ENCODE assay signal across 9 mouse cellular contexts in genomic region chr10:88502919-88503318, GRCm38 (mm10). TPM values are rescaled to one million over a fixed set of nuclear protein-coding genes. Genes with fewer than 3 reads are reported as not detected.
DNase-seq lines count a peak whose midpoint lies in the region; ATAC-seq and TF ChIP-seq lines count a peak whose summit lies in the region.
"Had no signal": no experiment of that assay in that cellular context is flagged by ENCODE, and none has a peak within 500 bp of the region (broad histone marks: within the 10 kb centered on the region; RNA-seq: fewer than 3 reads in every experiment).

No protein-coding gene starts in this region.

- H3K4me1 ChIP-seq in heart, embryonic 13.5 days = peaks cover 35% of the 10 kb centered on the region
- peaks cover 4% of the 10 kb centered on the region for H3K4me1 ChIP-seq in ES-Bruce4 (ENCODE audit: control insufficient read depth, insufficient read depth, low read length)
- H3K4me1 ChIP-seq in forebrain, postnatal 0 days (ENCODE audit: insufficient read depth) = peaks cover 4% of the 10 kb centered on the region; the same call in 1 of the 2 replicates

- no peaks in the 10 kb centered on the region for H3K9me3 ChIP-seq in heart, embryonic 13.5 days
- no peaks in the 10 kb centered on the region for H3K9me3 ChIP-seq in ES-Bruce4 (replicated peaks; ENCODE audit: control insufficient read depth, insufficient read depth, low read length, poor library complexity, severe bottlenecking)
- H3K9me3 ChIP-seq in forebrain, postnatal 0 days (ENCODE audit: low read length) = no peaks in the 10 kb centered on the region

- no peak for TF ChIP-seq EP300 in ES-Bruce4 (IDR thresholded peaks at IDR 0.05; ENCODE audit: insufficient read depth, low read depth, low read length)

- H3K27me3 ChIP-seq in heart, embryonic 13.5 days (replicated peaks) = no peaks in the 10 kb centered on the region
- H3K27me3 ChIP-seq in ES-Bruce4 (ENCODE audit: control insufficient read depth, insufficient read depth, low read length, poor library complexity, severe bottlenecking) = no peaks in the 10 kb centered on the region
- no peaks in the 10 kb centered on the region for H3K27me3 ChIP-seq in forebrain, postnatal 0 days (ENCODE audit: insufficient read depth, low read length)
- H3K27me3 ChIP-seq: Patski had no signal

- peak overlapping the region; percentile 85 for H3K4me3 ChIP-seq in heart, embryonic 13.5 days
- peak overlapping the region; percentile 93 for H3K4me3 ChIP-seq in ES-Bruce4 (ENCODE audit: low read depth, low read length)
- H3K4me3 ChIP-seq in forebrain, postnatal 0 days (ENCODE audit: low read depth, low read length) = peak overlapping the region; percentile 82

- peak overlapping the region; percentile 91 for H3K4me2 ChIP-seq in heart, embryonic 13.5 days
- peak overlapping the region; percentile 73 for H3K4me2 ChIP-seq in forebrain, postnatal 0 days (ENCODE audit: low read depth)

- no peak for TF ChIP-seq CTCF in ES-Bruce4 (IDR thresholded peaks at IDR 0.05; ENCODE audit: low read depth, low read length)
- TF ChIP-seq CTCF in forebrain, postnatal 0 days (IDR thresholded peaks at IDR 0.05; ENCODE audit: low read depth) = no peak

- TF ChIP-seq POLR2A in ES-Bruce4 (IDR thresholded peaks at IDR 0.05; ENCODE audit: insufficient read depth, low read length) = no peak

- ATAC-seq in heart, embryonic 13.5 days (ENCODE audit: extremely low read depth, insufficient number of reproducible peaks, low FRiP score, low TSS enrichment) = no peak
- no peak for ATAC-seq in forebrain, postnatal 0 days
- 0 out of 2 replicates have a peak, but pooled peaks have one; percentile 3 for ATAC-seq in megakaryocyte-erythroid progenitor cell, adult 5-6 weeks (replicated peaks; ENCODE audit: low FRiP score, low TSS enrichment, poor library complexity, severe bottlenecking)

- H3K9ac ChIP-seq in heart, embryonic 13.5 days = peak overlapping the region; percentile 93
- H3K9ac ChIP-seq in ES-Bruce4 (ENCODE audit: low read depth, poor library complexity, severe bottlenecking) = peak overlapping the region; percentile 78
- H3K9ac ChIP-seq in forebrain, postnatal 0 days = peak overlapping the region; percentile 91

- H3K36me3 ChIP-seq in heart, embryonic 13.5 days = no peaks in the 10 kb centered on the region
- no peaks in the 10 kb centered on the region for H3K36me3 ChIP-seq in ES-Bruce4 (ENCODE audit: control insufficient read depth, insufficient read depth, low read length, poor library complexity, severe bottlenecking)
- no peaks in the 10 kb centered on the region for H3K36me3 ChIP-seq in forebrain, postnatal 0 days (ENCODE audit: insufficient read depth)

- H3K27ac ChIP-seq in heart, embryonic 13.5 days (replicated peaks) = peak overlapping the region; percentile 76
- H3K27ac ChIP-seq in ES-Bruce4 (ENCODE audit: insufficient read depth, low read length) = no peak overlapping the region
- H3K27ac ChIP-seq in forebrain, postnatal 0 days (ENCODE audit: low read depth, low read length) = peak overlapping the region; percentile 80; the same call in 1 of the 2 replicates

- 16% methylated on average over 4 of the region's 4 CpGs for WGBS in heart, embryonic 13.5 days
- WGBS in forebrain, postnatal 0 days = 44% methylated on average over 4 of the region's 4 CpGs

- DNase-seq in heart, adult 11 months = no peak
- no peak for DNase-seq in forebrain, postnatal 0 days
- DNase-seq in adrenal gland, postnatal 14 days = no peak
- no peak for DNase-seq in adrenal gland, postnatal 10 days
- DNase-seq in adrenal gland, postnatal 25 days = no peak

RNA-seq across cellular contexts. Expression of gene Chpt1, which starts 1.0 kb away (rescaled TPM):
- polyA plus RNA-seq in heart, embryonic 13.5 days (2015; fragmentation: Nextera tagmentation; extraction: Ambion mirVana) = 14.2 and 22.7 TPM in 2 replicates
- 17.9 and 18.0 TPM in 2 replicates for polyA plus RNA-seq in ES-Bruce4 (2011; ENCODE audit: insufficient read depth, insufficient read length, low read depth, missing spikeins)
- 21.1 and 21.3 TPM in 2 replicates for total RNA-seq in forebrain, postnatal 0 days (2014; rRNA removed)
- 13.6 and 19.3 TPM in 2 replicates for polyA plus RNA-seq in forebrain, postnatal 0 days (2015; fragmentation: Nextera tagmentation; extraction: Ambion mirVana)
- total RNA-seq in megakaryocyte-erythroid progenitor cell, adult 5-6 weeks (2014; fragmentation: Nextera tagmentation) = 6.9 and 7.5 TPM in 2 replicates
- total RNA-seq in megakaryocyte-erythroid progenitor cell, adult 5-6 weeks (2017) = 2.9 and 7.7 TPM in 2 replicates
- total RNA-seq in adrenal gland, postnatal 14 days (2021) = 272 and 287 TPM in 2 replicates
- 100 to 1,000 TPM; 225 to 228 TPM for total RNA-seq in adrenal gland, postnatal 10 days (2021)
- 269 and 271 TPM in 2 replicates for total RNA-seq in adrenal gland, postnatal 25 days (2021)

RNA-seq across cellular contexts. Expression of gene Sycp3, which starts 43.5 kb away (rescaled TPM):
- 0.31 and 0.36 TPM in 2 replicates for polyA plus RNA-seq in heart, embryonic 13.5 days (2015; fragmentation: Nextera tagmentation; extraction: Ambion mirVana)
- 10.1 and 15.9 TPM in 2 replicates for polyA plus RNA-seq in ES-Bruce4 (2011; ENCODE audit: insufficient read depth, insufficient read length, low read depth, missing spikeins)
- 0.38 and 0.57 TPM in 2 replicates for total RNA-seq in forebrain, postnatal 0 days (2014; rRNA removed)
- polyA plus RNA-seq in forebrain, postnatal 0 days (2015; fragmentation: Nextera tagmentation; extraction: Ambion mirVana) = 0.64 and 1.0 TPM in 2 replicates
- 1.4 TPM in 1 of 2 replicates, not detected in the other for total RNA-seq in megakaryocyte-erythroid progenitor cell, adult 5-6 weeks (2014; fragmentation: Nextera tagmentation)
- total RNA-seq in megakaryocyte-erythroid progenitor cell, adult 5-6 weeks (2017) = not detected in 2 replicates
- 0.85 and 1.8 TPM in 2 replicates for total RNA-seq in adrenal gland, postnatal 14 days (2021)
- 1 to 10 TPM in 1 of 2 experiments, under 1 TPM in 1; 0.82 to 1.7 TPM for total RNA-seq in adrenal gland, postnatal 10 days (2021)
- total RNA-seq in adrenal gland, postnatal 25 days (2021) = 0.94 and 2.8 TPM in 2 replicates
- polyA plus RNA-seq: Patski had no signal

Comparison
In these comparisons a context has a peak if more than half of its experiments do, and no peak if none do; other contexts are left out.
1. RNA of gene Chpt1, which starts 1.0 kb away (total RNA-seq): 272 to 287 TPM in adrenal gland, postnatal 14 days, 269 to 271 TPM in adrenal gland, postnatal 25 days and 225 to 228 TPM in adrenal gland, postnatal 10 days; 21.1 to 21.3 TPM in forebrain, postnatal 0 days and 2.9 to 7.7 TPM in megakaryocyte-erythroid progenitor cell, adult 5-6 weeks; every median in the first group is over 10 times any median in the second.
2. Peak in every context shown above with its lines, with median percentiles within 50 percentile points of each other: H3K4me3 ChIP-seq and H3K9ac ChIP-seq.